Mouse (Mus musculus): ENCODE results near the gene Rnf135. TPM values are rescaled to one million over a fixed set of nuclear protein-coding genes. Genes with fewer than 3 reads are reported as not detected.
A peak's percentile ranks its signal among the peaks of the same experiment; 100 is the strongest.

Gene Rnf135
- polyA plus RNA-seq, 1 experiment = 7.6 TPM

DNA sequence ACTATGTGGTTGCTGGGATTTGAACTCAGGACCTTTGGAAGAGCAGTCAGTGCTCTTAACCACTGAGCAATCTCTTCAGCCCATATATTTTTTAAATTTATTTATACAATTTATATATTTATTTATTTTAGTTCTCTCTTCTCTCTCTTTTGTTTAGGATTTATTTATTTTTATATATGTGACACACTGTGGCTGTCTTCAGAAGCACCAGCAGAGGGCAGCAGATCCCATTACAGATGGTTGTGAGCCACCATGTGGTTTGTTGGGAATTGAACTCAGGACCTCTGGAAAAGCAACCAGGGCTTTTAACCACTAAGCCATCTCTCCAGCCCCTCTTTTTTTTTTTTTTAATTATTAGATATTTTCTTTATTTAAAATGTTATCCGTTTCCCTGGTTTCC is 16.7 kb downstream of the Rnf135 start:
- H3K4me3 ChIP-seq (ENCODE audit: insufficient read depth, low read depth, low read length) = no peak overlapping the region
- no peak for DNase-seq
- H3K27ac ChIP-seq (ENCODE audit: insufficient read depth, low read depth, low read length) = no peak overlapping the region
- no peaks in the 10 kb centered on the region for H3K36me3 ChIP-seq (ENCODE audit: control insufficient read depth, insufficient read depth, low read length)
- H3K4me1 ChIP-seq (ENCODE audit: control insufficient read depth, insufficient read depth, low read length) = no peaks in the 10 kb centered on the region; the same call in 1 of the 2 replicates
- no peaks in the 10 kb centered on the region for H3K27me3 ChIP-seq (replicated peaks; ENCODE audit: control insufficient read depth, insufficient read depth, low read length)
- 83% methylated on average over 1 of the region's 1 CpGs for WGBS
- TF ChIP-seq CTCF (conservative IDR thresholded peaks at IDR 0.05; ENCODE audit: insufficient read depth, insufficient read length, low read depth, low read length) (peak; percentile 56), POLR2A (IDR thresholded peaks at IDR 0.05; ENCODE audit: low read depth, low read length) (no peak)

DNA sequence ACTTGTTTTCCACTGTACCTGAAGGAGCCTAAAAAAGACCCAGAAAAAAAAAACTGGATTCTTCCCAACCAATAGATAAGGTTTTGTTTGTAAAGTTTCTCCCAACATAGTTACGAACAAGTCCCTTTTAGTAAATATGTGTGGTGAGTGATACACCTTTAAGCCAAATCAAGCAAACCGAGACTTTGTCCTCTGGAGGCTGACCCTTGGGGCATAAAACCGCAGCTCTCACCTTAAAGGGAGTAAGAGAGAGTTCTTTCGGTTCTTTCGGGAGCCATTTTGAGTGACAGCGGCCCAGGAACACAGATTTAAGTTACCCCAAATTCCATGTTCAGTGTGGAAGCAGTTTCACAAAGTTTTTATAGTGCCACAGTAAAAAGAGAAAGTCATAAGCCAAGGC is 18.6 kb downstream of the Rnf135 start:
- H3K4me3 ChIP-seq (ENCODE audit: insufficient read depth, low read depth, low read length) = no peak overlapping the region
- no peaks in the 10 kb centered on the region for H3K27me3 ChIP-seq (replicated peaks; ENCODE audit: control insufficient read depth, insufficient read depth, low read length)
- no peak for TF ChIP-seq CTCF (conservative IDR thresholded peaks at IDR 0.05; ENCODE audit: insufficient read depth, insufficient read length, low read depth, low read length)
- no peak for TF ChIP-seq POLR2A (IDR thresholded peaks at IDR 0.05; ENCODE audit: low read depth, low read length)
- H3K27ac ChIP-seq (ENCODE audit: insufficient read depth, low read depth, low read length) = no peak overlapping the region
- peak; percentile 63 for DNase-seq
- no peaks in the 10 kb centered on the region for H3K36me3 ChIP-seq (ENCODE audit: control insufficient read depth, insufficient read depth, low read length)
- H3K4me1 ChIP-seq (ENCODE audit: control insufficient read depth, insufficient read depth, low read length) = no peaks in the 10 kb centered on the region; the same call in 1 of the 2 replicates
- WGBS = 45% methylated on average over 6 of the region's 6 CpGs

- WGBS = 72% methylated on average over 3 of the region's 3 CpGs
- H3K27ac ChIP-seq (ENCODE audit: insufficient read depth, low read depth, low read length) = no peak overlapping the region
- no peaks in the 10 kb centered on the region; the same call in 1 of the 2 replicates for H3K4me1 ChIP-seq (ENCODE audit: control insufficient read depth, insufficient read depth, low read length)
- no peaks in the 10 kb centered on the region for H3K27me3 ChIP-seq (replicated peaks; ENCODE audit: control insufficient read depth, insufficient read depth, low read length)
- TF ChIP-seq CTCF (conservative IDR thresholded peaks at IDR 0.05; ENCODE audit: insufficient read depth, insufficient read length, low read depth, low read length) (no peak), POLR2A (IDR thresholded peaks at IDR 0.05; ENCODE audit: low read depth, low read length) (no peak)
- H3K4me3 ChIP-seq (ENCODE audit: insufficient read depth, low read depth, low read length) = no peak overlapping the region
- DNase-seq = no peak
- H3K36me3 ChIP-seq (ENCODE audit: control insufficient read depth, insufficient read depth, low read length) = no peaks in the 10 kb centered on the region
Measured at GRCm38 (mm10) chr11:80204037-80204436, 20.4 kb downstream of the Rnf135 start.

DNA sequence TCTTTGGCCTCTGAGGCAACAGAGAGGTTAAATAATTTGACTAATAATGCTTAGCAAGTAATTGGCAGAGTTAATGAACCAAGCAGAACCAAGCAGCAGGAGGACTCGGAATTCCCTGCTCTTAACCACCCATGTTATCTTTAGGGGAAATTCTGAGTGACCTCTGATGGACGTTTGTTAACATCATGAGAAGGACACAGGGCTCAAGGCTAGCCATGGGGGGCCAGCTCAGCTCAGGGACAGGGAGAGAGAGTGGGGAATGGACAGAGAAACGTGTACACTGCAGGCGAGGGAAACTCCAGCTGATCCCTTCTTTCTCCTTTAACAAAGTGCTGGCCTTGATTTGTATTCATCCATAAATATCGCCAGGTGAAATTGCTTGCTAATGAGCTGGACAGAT is 21.3 kb downstream of the Rnf135 start:
- H3K4me3 ChIP-seq (ENCODE audit: insufficient read depth, low read depth, low read length) = no peak overlapping the region
- TF ChIP-seq POLR2A (IDR thresholded peaks at IDR 0.05; ENCODE audit: low read depth, low read length) (no peak), CTCF (conservative IDR thresholded peaks at IDR 0.05; ENCODE audit: insufficient read depth, insufficient read length, low read depth, low read length) (no peak)
- WGBS = 48% methylated on average over 5 of the region's 5 CpGs

DNA sequence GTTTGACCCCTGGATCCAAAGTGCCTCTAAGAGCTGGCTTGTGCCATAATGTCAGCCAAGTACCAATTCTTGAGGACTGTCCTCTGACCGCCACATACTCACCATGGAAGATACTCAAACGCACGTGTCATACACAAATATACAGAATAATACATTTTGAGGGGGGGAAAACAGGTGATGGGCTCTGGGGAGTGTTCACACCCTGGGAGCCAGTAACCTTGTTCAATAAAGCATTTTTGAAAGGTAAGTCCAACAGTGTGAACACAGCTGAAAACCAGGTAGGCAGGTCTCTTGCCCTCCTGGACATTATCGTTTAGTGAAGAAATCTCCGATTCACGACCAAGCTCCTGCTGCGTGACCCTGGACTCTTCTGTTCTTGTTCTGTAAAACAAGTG is 24.8 kb downstream of the Rnf135 start:
- DNase-seq = no peak
- H3K4me1 ChIP-seq (ENCODE audit: control insufficient read depth, insufficient read depth, low read length) = peaks cover 8% of the 10 kb centered on the region
- no peak overlapping the region for H3K27ac ChIP-seq (ENCODE audit: insufficient read depth, low read depth, low read length)
- TF ChIP-seq CTCF (conservative IDR thresholded peaks at IDR 0.05; ENCODE audit: insufficient read depth, insufficient read length, low read depth, low read length) (no peak), POLR2A (IDR thresholded peaks at IDR 0.05; ENCODE audit: low read depth, low read length) (no peak)
- H3K4me3 ChIP-seq (ENCODE audit: insufficient read depth, low read depth, low read length) = no peak overlapping the region
- no peaks in the 10 kb centered on the region for H3K36me3 ChIP-seq (ENCODE audit: control insufficient read depth, insufficient read depth, low read length)
- no peaks in the 10 kb centered on the region for H3K27me3 ChIP-seq (replicated peaks; ENCODE audit: control insufficient read depth, insufficient read depth, low read length)
- WGBS = 38% methylated on average over 7 of the region's 7 CpGs

More for the DNA sequence above, 21.3 kb downstream of the Rnf135 start:
- H3K36me3 ChIP-seq (ENCODE audit: control insufficient read depth, insufficient read depth, low read length) = no peaks in the 10 kb centered on the region
- H3K4me1 ChIP-seq (ENCODE audit: control insufficient read depth, insufficient read depth, low read length) = no peaks in the 10 kb centered on the region; the same call in 1 of the 2 replicates
- no peak overlapping the region for H3K27ac ChIP-seq (ENCODE audit: insufficient read depth, low read depth, low read length)
- DNase-seq = no peak
- no peaks in the 10 kb centered on the region for H3K27me3 ChIP-seq (replicated peaks; ENCODE audit: control insufficient read depth, insufficient read depth, low read length)

- DNase-seq = peak; percentile 98
- Histone ChIP-seq H3K4me1 (ENCODE audit: control insufficient read depth, insufficient read depth, low read length) (peaks cover 8% of the 10 kb centered on the region), H3K27me3 (replicated peaks; ENCODE audit: control insufficient read depth, insufficient read depth, low read length) (no peaks in the 10 kb centered on the region), H3K36me3 (ENCODE audit: control insufficient read depth, insufficient read depth, low read length) (no peaks in the 10 kb centered on the region), H3K27ac (ENCODE audit: insufficient read depth, low read depth, low read length) (peak within 1 kb of the TSS; percentile 97), H3K4me3 (ENCODE audit: insufficient read depth, low read depth, low read length) (peak within 1 kb of the TSS; percentile 100)
- WGBS = under 1% methylated on average over 78 of the region's 78 CpGs
- TF ChIP-seq POLR2A (IDR thresholded peaks at IDR 0.05; ENCODE audit: low read depth, low read length) (peak; percentile 17), CTCF (conservative IDR thresholded peaks at IDR 0.05; ENCODE audit: insufficient read depth, insufficient read length, low read depth, low read length) (peak; percentile 88)
Measured at GRCm38 (mm10) chr11:80208860-80209800, 25.5 kb downstream of the Rnf135 start, which contains the start of gene Rhot1. Gene Rhot1 (plus strand): TSS chr11:80209019.

DNA sequence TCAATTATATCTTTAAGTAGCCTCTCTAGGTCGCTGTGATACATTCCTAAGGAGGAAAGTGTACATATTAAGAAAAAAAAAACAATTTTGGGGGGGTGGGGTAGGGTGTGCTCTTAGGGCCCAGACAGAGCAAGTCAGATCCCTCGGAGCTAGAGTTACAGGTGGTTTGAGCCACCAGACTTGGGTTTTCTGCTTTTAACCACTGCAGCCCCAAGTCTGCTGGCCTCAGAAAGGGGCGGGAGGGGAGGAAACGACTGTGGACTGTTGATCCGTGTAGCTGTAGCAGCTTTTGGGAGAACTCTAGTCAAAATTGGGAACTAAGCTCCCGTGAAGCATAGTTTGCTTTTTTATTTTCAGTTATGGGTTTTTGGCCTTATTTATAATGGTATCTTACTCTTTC is 26.7 kb downstream of the Rnf135 start:
- 18% methylated on average over 6 of the region's 6 CpGs for WGBS
- Histone ChIP-seq H3K4me3 (ENCODE audit: insufficient read depth, low read depth, low read length) (peak overlapping the region; percentile 37), H3K27ac (ENCODE audit: insufficient read depth, low read depth, low read length) (no peak overlapping the region), H3K27me3 (replicated peaks; ENCODE audit: control insufficient read depth, insufficient read depth, low read length) (no peaks in the 10 kb centered on the region), H3K4me1 (ENCODE audit: control insufficient read depth, insufficient read depth, low read length) (peaks cover 13% of the 10 kb centered on the region), H3K36me3 (ENCODE audit: control insufficient read depth, insufficient read depth, low read length) (no peaks in the 10 kb centered on the region)
- no peak for DNase-seq
- no peak for TF ChIP-seq CTCF (conservative IDR thresholded peaks at IDR 0.05; ENCODE audit: insufficient read depth, insufficient read length, low read depth, low read length)
- no peak for TF ChIP-seq POLR2A (IDR thresholded peaks at IDR 0.05; ENCODE audit: low read depth, low read length)
